Mouse (Mus musculus): ENCODE measurements around the gene Igf2.

DNA sequence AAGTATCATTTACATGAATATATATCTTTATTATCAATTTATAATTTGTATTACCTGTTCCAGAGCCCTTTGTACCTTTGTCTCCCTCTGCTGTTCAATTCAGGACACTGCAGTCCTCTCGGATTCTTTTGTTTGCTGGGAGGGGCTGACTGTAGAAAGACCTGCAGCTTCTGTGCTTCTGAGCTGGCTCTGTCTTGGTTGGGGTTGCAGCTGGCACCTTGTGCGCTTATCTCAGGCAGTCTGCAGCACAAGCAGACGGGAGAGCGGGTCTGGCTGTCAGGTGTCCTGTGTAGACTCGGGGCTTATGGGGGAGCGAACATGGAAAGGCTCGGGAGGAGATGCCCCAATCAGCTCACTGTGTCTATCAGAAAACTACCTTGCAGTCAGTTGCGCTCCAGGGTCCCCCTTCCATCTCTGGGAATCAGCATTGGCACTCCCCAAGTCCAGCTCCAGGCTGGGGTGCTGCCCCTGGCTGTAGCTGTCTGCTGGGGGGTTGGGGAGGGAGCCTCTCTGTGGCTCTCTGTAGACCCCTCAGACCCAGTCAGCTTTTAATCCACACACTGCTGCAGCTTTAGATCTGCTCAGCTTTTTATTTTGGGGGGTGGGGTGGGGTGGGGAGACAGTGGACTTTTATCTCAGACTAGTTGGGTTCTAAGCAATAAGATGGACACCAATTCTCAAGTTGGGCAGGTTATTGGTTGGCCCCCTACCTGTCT is 48.3 kb upstream of the Igf2 start:
- no peak for TF ChIP-seq EP300 (IDR thresholded peaks at IDR 0.05)
- peak; percentile 82 for TF ChIP-seq CTCF (IDR thresholded peaks at IDR 0.05)

Measured in lung, postnatal 0 days (tissue).